Mouse (Mus musculus) frontal cortex, postnatal 14 days (tissue): ENCODE data around the gene Grik1.
A peak's percentile ranks its signal among the peaks of the same experiment; 100 is the strongest.

Experiments
- DNase-seq, 2 experiments: peaks; one replicate each; pipeline ENCODE4 v3.0.0; 2022; ENCODE audit warnings: low spot score in 2 of 2

The Grik1 gene

GRCm38 (mm10) chr16:88142136-88142535, 147.9 kb downstream of the Grik1 start:
- no peak for DNase-seq

- no peak for DNase-seq
These were observed 148.5 kb downstream of the Grik1 start for GRCm38 (mm10) chr16:88141594-88141993.

- DNase-seq: no peak
These were observed 151.2 kb downstream of the Grik1 start for GRCm38 (mm10) chr16:88138913-88139312.

- no peak for DNase-seq
These were observed 157.1 kb downstream of the Grik1 start for GRCm38 (mm10) chr16:88132919-88133318.

GRCm38 (mm10) chr16:88131103-88131502, 159.0 kb downstream of the Grik1 start:
- DNase-seq: no peak

GRCm38 (mm10) chr16:88125098-88125497, 165.0 kb downstream of the Grik1 start:
- DNase-seq: no peak

- peak; percentile 4 to 13 for DNase-seq
These were observed 177.4 kb downstream of the Grik1 start for GRCm38 (mm10) chr16:88112551-88113138.

GRCm38 (mm10) chr16:88111459-88111858, 178.6 kb downstream of the Grik1 start:
- DNase-seq: no peak

GRCm38 (mm10) chr16:88094206-88094789, 195.8 kb downstream of the Grik1 start:
- no peak for DNase-seq

- DNase-seq: no peak
These were observed 202.8 kb downstream of the Grik1 start for GRCm38 (mm10) chr16:88087280-88087679.

- DNase-seq: no peak
These were observed 215.3 kb downstream of the Grik1 start for GRCm38 (mm10) chr16:88074716-88075115.

GRCm38 (mm10) chr16:88060936-88061335, 229.1 kb downstream of the Grik1 start:
- no peak for DNase-seq

- no peak for DNase-seq
These were observed 241.9 kb downstream of the Grik1 start for GRCm38 (mm10) chr16:88048121-88048520.

- no peak for DNase-seq
These were observed 245.7 kb downstream of the Grik1 start for GRCm38 (mm10) chr16:88044321-88044720.

GRCm38 (mm10) chr16:88042458-88042857, 247.6 kb downstream of the Grik1 start:
- no peak for DNase-seq

- no peak for DNase-seq
These were observed 251.5 kb downstream of the Grik1 start for GRCm38 (mm10) chr16:88038503-88039091.

- no peak for DNase-seq
These were observed 301.3 kb downstream of the Grik1 start for GRCm38 (mm10) chr16:87988805-87989204.

GRCm38 (mm10) chr16:87984201-87984870, 305.7 kb downstream of the Grik1 start:
- no peak for DNase-seq

GRCm38 (mm10) chr16:87974076-87974443, 316.0 kb downstream of the Grik1 start:
- no peak for DNase-seq

- no peak for DNase-seq
These were observed 316.5 kb downstream of the Grik1 start for GRCm38 (mm10) chr16:87973394-87974075.

- no peak for DNase-seq
These were observed 318.2 kb downstream of the Grik1 start for GRCm38 (mm10) chr16:87971911-87972310.

GRCm38 (mm10) chr16:87969936-87970335, 320.1 kb downstream of the Grik1 start:
- no peak for DNase-seq
